Mouse (Mus musculus): ENCODE data around the gene Ears2. TPM values are rescaled to one million over a fixed set of nuclear protein-coding genes. Genes with fewer than 3 reads are reported as not detected.
A peak's percentile ranks its signal among the peaks of the same experiment; 100 is the strongest.

The Ears2 gene
- polyA plus RNA-seq, 1 experiment from 2014 or later: 14.2 TPM

- no peaks in the 10 kb centered on the region for H3K9me3 ChIP-seq (ENCODE audit: control insufficient read depth, low read length)
- DNase-seq (ENCODE audit: low spot score) (no peak), ATAC-seq (ENCODE audit: insufficient read depth, low FRiP score, low TSS enrichment) (no peak)
- peaks cover 11% of the 10 kb centered on the region for H3K36me3 ChIP-seq (ENCODE audit: control insufficient read depth, insufficient read depth, low read length)
- 92% methylated on average over 1 of the region's 1 CpGs for WGBS
- H3K4me3 ChIP-seq (ENCODE audit: low read depth, low read length): no peak overlapping the region
- H3K4me1 ChIP-seq (ENCODE audit: control insufficient read depth, insufficient read depth, low read length): no peaks in the 10 kb centered on the region
- H3K27ac ChIP-seq (ENCODE audit: low read depth, low read length): no peak overlapping the region
- H3K4me2 ChIP-seq (ENCODE audit: low read depth): no peak overlapping the region
- no peak overlapping the region for H3K9ac ChIP-seq (ENCODE audit: low read length)
- H3K27me3 ChIP-seq (ENCODE audit: control insufficient read depth, insufficient read depth, low read length): no peaks in the 10 kb centered on the region
Observed at GRCm38 (mm10) chr7:122081071-122081470, 14.0 kb upstream of the Ears2 start.

GRCm38 (mm10) chr7:122079798-122080554, 12.9 kb upstream of the Ears2 start:
- no peaks in the 10 kb centered on the region for H3K4me1 ChIP-seq (ENCODE audit: control insufficient read depth, insufficient read depth, low read length)
- no peak overlapping the region for H3K4me3 ChIP-seq (ENCODE audit: low read depth, low read length)
- 95% methylated on average over 8 of the region's 8 CpGs for WGBS
- H3K9me3 ChIP-seq (ENCODE audit: control insufficient read depth, low read length): no peaks in the 10 kb centered on the region
- no peak overlapping the region for H3K4me2 ChIP-seq (ENCODE audit: low read depth)
- H3K36me3 ChIP-seq (ENCODE audit: control insufficient read depth, insufficient read depth, low read length): peaks cover 17% of the 10 kb centered on the region
- no peak overlapping the region for H3K9ac ChIP-seq (ENCODE audit: low read length)
- no peak for DNase-seq (ENCODE audit: low spot score)
- no peaks in the 10 kb centered on the region for H3K27me3 ChIP-seq (ENCODE audit: control insufficient read depth, insufficient read depth, low read length)
- no peak for ATAC-seq (ENCODE audit: insufficient read depth, low FRiP score, low TSS enrichment)
- no peak overlapping the region for H3K27ac ChIP-seq (ENCODE audit: low read depth, low read length)

GRCm38 (mm10) chr7:122074374-122074773, 7.3 kb upstream of the Ears2 start:
- ATAC-seq (ENCODE audit: insufficient read depth, low FRiP score, low TSS enrichment) (no peak), DNase-seq (ENCODE audit: low spot score) (no peak)
- H3K27me3 ChIP-seq (ENCODE audit: control insufficient read depth, insufficient read depth, low read length): no peaks in the 10 kb centered on the region
- no peak overlapping the region for H3K27ac ChIP-seq (ENCODE audit: low read depth, low read length)
- no peak overlapping the region for H3K4me2 ChIP-seq (ENCODE audit: low read depth)
- no peaks in the 10 kb centered on the region for H3K4me1 ChIP-seq (ENCODE audit: control insufficient read depth, insufficient read depth, low read length)
- peaks cover 18% of the 10 kb centered on the region for H3K36me3 ChIP-seq (ENCODE audit: control insufficient read depth, insufficient read depth, low read length)
- 81% methylated on average over 3 of the region's 3 CpGs for WGBS
- no peaks in the 10 kb centered on the region for H3K9me3 ChIP-seq (ENCODE audit: control insufficient read depth, low read length)
- H3K4me3 ChIP-seq (ENCODE audit: low read depth, low read length): no peak overlapping the region
- no peak overlapping the region for H3K9ac ChIP-seq (ENCODE audit: low read length)

- Histone ChIP-seq H3K4me1 (ENCODE audit: control insufficient read depth, insufficient read depth, low read length) (peaks cover 13% of the 10 kb centered on the region), H3K4me2 (ENCODE audit: low read depth) (peak overlapping the region; percentile 82), H3K27ac (ENCODE audit: low read depth, low read length) (peak overlapping the region; percentile 89), H3K9me3 (ENCODE audit: control insufficient read depth, low read length) (no peaks in the 10 kb centered on the region), H3K9ac (ENCODE audit: low read length) (peak overlapping the region; percentile 98), H3K36me3 (ENCODE audit: control insufficient read depth, insufficient read depth, low read length) (peaks cover 4% of the 10 kb centered on the region), H3K27me3 (ENCODE audit: control insufficient read depth, insufficient read depth, low read length) (no peaks in the 10 kb centered on the region), H3K4me3 (ENCODE audit: low read depth, low read length) (peak overlapping the region; percentile 100)
- DNase-seq (ENCODE audit: low spot score): peak; percentile 33
- WGBS: 2% methylated on average over 50 of the region's 58 CpGs
- peak; percentile 46 for ATAC-seq (ENCODE audit: insufficient read depth, low FRiP score, low TSS enrichment)
Observed at GRCm38 (mm10) chr7:122067517-122068381, 686 bp upstream of the Ears2 start.

- no peaks in the 10 kb centered on the region for H3K27me3 ChIP-seq (ENCODE audit: control insufficient read depth, insufficient read depth, low read length)
- DNase-seq (ENCODE audit: low spot score) (peak; percentile 31), ATAC-seq (ENCODE audit: insufficient read depth, low FRiP score, low TSS enrichment) (no peak)
- H3K4me1 ChIP-seq (ENCODE audit: control insufficient read depth, insufficient read depth, low read length): peaks cover 13% of the 10 kb centered on the region
- WGBS: 22% methylated on average over 31 of the region's 31 CpGs
- H3K9me3 ChIP-seq (ENCODE audit: control insufficient read depth, low read length): no peaks in the 10 kb centered on the region
- peak overlapping the region; percentile 100 for H3K4me3 ChIP-seq (ENCODE audit: low read depth, low read length)
- peak overlapping the region; percentile 82 for H3K4me2 ChIP-seq (ENCODE audit: low read depth)
- H3K9ac ChIP-seq (ENCODE audit: low read length): peak overlapping the region; percentile 98
- no peaks in the 10 kb centered on the region for H3K36me3 ChIP-seq (ENCODE audit: control insufficient read depth, insufficient read depth, low read length)
- peak overlapping the region; percentile 89 for H3K27ac ChIP-seq (ENCODE audit: low read depth, low read length)
Observed at GRCm38 (mm10) chr7:122066102-122066944, 740 bp downstream of the Ears2 start.

GRCm38 (mm10) chr7:122065656-122066055, 1.4 kb downstream of the Ears2 start:
- 76% methylated on average over 1 of the region's 1 CpGs for whole genome bisulfite sequencing
- H3K9me3 ChIP-seq (ENCODE audit: control insufficient read depth, low read length): no peaks in the 10 kb centered on the region
- peaks cover 13% of the 10 kb centered on the region for H3K4me1 ChIP-seq (ENCODE audit: control insufficient read depth, insufficient read depth, low read length)
- H3K27me3 ChIP-seq (ENCODE audit: control insufficient read depth, insufficient read depth, low read length): no peaks in the 10 kb centered on the region
- no peak overlapping the region for H3K27ac ChIP-seq (ENCODE audit: low read depth, low read length)
- ATAC-seq (ENCODE audit: insufficient read depth, low FRiP score, low TSS enrichment): no peak
- no peaks in the 10 kb centered on the region for H3K36me3 ChIP-seq (ENCODE audit: control insufficient read depth, insufficient read depth, low read length)
- H3K4me2 ChIP-seq (ENCODE audit: low read depth): peak overlapping the region; percentile 82
- no peak overlapping the region for H3K9ac ChIP-seq (ENCODE audit: low read length)
- DNase-seq (ENCODE audit: low spot score): no peak
- no peak overlapping the region; the same call in 1 of the 2 replicates for H3K4me3 ChIP-seq (ENCODE audit: low read depth, low read length)

GRCm38 (mm10) chr7:122056633-122057032, 10.4 kb downstream of the Ears2 start:
- H3K4me1 ChIP-seq (ENCODE audit: control insufficient read depth, insufficient read depth, low read length): no peaks in the 10 kb centered on the region
- DNase-seq (ENCODE audit: low spot score) (no peak), ATAC-seq (ENCODE audit: insufficient read depth, low FRiP score, low TSS enrichment) (no peak)
- peaks cover 6% of the 10 kb centered on the region for H3K36me3 ChIP-seq (ENCODE audit: control insufficient read depth, insufficient read depth, low read length)
- no peak overlapping the region for H3K27ac ChIP-seq (ENCODE audit: low read depth, low read length)
- no peak overlapping the region for H3K9ac ChIP-seq (ENCODE audit: low read length)
- H3K4me3 ChIP-seq (ENCODE audit: low read depth, low read length): no peak overlapping the region
- 91% methylated on average over 5 of the region's 5 CpGs for WGBS
- no peak overlapping the region for H3K4me2 ChIP-seq (ENCODE audit: low read depth)
- H3K9me3 ChIP-seq (ENCODE audit: control insufficient read depth, low read length): no peaks in the 10 kb centered on the region
- H3K27me3 ChIP-seq (ENCODE audit: control insufficient read depth, insufficient read depth, low read length): no peaks in the 10 kb centered on the region

- Histone ChIP-seq H3K4me2 (ENCODE audit: low read depth) (no peak overlapping the region), H3K4me1 (ENCODE audit: control insufficient read depth, insufficient read depth, low read length) (no peaks in the 10 kb centered on the region), H3K27ac (ENCODE audit: low read depth, low read length) (no peak overlapping the region), H3K9me3 (ENCODE audit: control insufficient read depth, low read length) (no peaks in the 10 kb centered on the region), H3K9ac (ENCODE audit: low read length) (no peak overlapping the region), H3K36me3 (ENCODE audit: control insufficient read depth, insufficient read depth, low read length) (no peaks in the 10 kb centered on the region; the same call in 1 of the 2 replicates), H3K4me3 (ENCODE audit: low read depth, low read length) (no peak overlapping the region), H3K27me3 (ENCODE audit: control insufficient read depth, insufficient read depth, low read length) (no peaks in the 10 kb centered on the region)
- no peak for ATAC-seq (ENCODE audit: insufficient read depth, low FRiP score, low TSS enrichment)
- no peak for DNase-seq (ENCODE audit: low spot score)
- WGBS: 83% methylated on average over 1 of the region's 1 CpGs
Observed at GRCm38 (mm10) chr7:122050834-122051233, 16.2 kb downstream of the Ears2 start.

Data from neural tube, embryonic 11.5 days (tissue).